Mouse (Mus musculus): ENCODE measurements around the gene Rac3. TPM values are rescaled to one million over a fixed set of nuclear protein-coding genes. Genes with fewer than 3 reads are reported as not detected.
"Not testable (repeated sequence)": the region's sequence is repeated elsewhere in the genome, so short reads cannot be mapped to it uniquely, and the experiment has no call there.

Gene Rac3
- polyA plus RNA-seq, 1 experiment = 1.9 TPM

GRCm38 (mm10) chr11:120731395-120731794 lies 10.1 kb downstream of the Rac3 start:
- peak overlapping the region; percentile 44 for H3K27ac ChIP-seq (replicated peaks; ENCODE audit: low read depth, low read length)
- H3K4me1 ChIP-seq (ENCODE audit: control insufficient read depth, insufficient read depth, insufficient read length, low read length) = peaks cover 16% of the 10 kb centered on the region
- peak overlapping the region; percentile 34 for H3K4me3 ChIP-seq (ENCODE audit: insufficient read depth, low read depth, low read length)

- Histone ChIP-seq H3K27ac (replicated peaks; ENCODE audit: low read depth, low read length) (peak within 1 kb of the TSS; percentile 44), H3K4me3 (ENCODE audit: insufficient read depth, low read depth, low read length) (peak within 1 kb of the TSS; percentile 34), H3K4me1 (ENCODE audit: control insufficient read depth, insufficient read depth, insufficient read length, low read length) (peaks cover 16% of the 10 kb centered on the region)
Observed at GRCm38 (mm10) chr11:120731858-120732680, 10.8 kb downstream of the Rac3 start, which contains the start of gene Cbr2. Gene Cbr2 (minus strand): TSS chr11:120732114.

DNA sequence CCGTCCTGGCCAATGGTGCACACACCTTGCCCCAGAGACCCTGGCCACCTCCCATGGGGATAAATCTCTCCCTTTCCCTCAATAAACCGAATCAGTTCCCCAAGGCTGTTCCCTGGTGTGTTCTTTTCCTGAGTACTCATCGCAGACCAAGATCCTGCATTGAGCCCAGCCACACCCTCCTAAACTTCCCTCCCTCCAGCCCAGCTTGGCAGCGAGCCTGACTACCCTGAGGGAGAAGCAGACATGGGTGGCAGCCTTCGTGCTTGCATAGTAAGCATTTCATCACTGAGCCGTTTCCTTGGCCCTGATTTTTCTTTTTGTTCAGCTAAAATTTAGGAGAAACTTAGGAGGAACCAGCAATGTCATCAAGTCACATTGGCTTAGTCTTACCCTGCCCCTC lies 12.3 kb downstream of the Rac3 start:
- Histone ChIP-seq H3K4me1 (ENCODE audit: control insufficient read depth, insufficient read depth, insufficient read length, low read length) (peaks cover 16% of the 10 kb centered on the region), H3K4me3 (ENCODE audit: insufficient read depth, low read depth, low read length) (no peak overlapping the region), H3K27ac (replicated peaks; ENCODE audit: low read depth, low read length) (no peak overlapping the region)

DNA sequence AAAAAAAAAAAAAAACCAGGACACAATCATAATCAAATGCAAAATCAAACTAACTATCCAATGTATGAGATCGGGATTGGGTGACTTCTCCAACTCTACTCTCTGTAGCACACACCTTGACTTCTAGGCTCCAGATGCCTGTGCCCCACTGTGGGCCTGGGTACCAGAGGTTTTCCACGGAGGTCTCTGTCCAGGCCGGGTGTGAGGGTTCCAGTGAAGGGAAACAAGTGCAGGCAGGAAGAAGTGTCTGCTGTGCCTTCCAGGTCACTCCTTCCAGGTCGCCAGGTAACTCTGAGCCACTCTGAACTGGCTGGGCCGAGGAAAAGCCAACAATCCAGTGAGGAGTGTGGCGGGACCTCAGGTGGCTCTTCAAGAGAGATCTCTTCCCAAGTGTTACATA lies 15.2 kb downstream of the Rac3 start:
- Histone ChIP-seq H3K4me1 (ENCODE audit: control insufficient read depth, insufficient read depth, insufficient read length, low read length) (peaks cover 12% of the 10 kb centered on the region), H3K4me3 (ENCODE audit: insufficient read depth, low read depth, low read length) (no peak overlapping the region), H3K27ac (replicated peaks; ENCODE audit: low read depth, low read length) (no peak overlapping the region)

GRCm38 (mm10) chr11:120740981-120741380 lies 19.7 kb downstream of the Rac3 start:
- Histone ChIP-seq H3K4me1 (ENCODE audit: control insufficient read depth, insufficient read depth, insufficient read length, low read length) (no peaks in the 10 kb centered on the region), H3K27ac (replicated peaks; ENCODE audit: low read depth, low read length) (no peak overlapping the region), H3K4me3 (ENCODE audit: insufficient read depth, low read depth, low read length) (no peak overlapping the region)

DNA sequence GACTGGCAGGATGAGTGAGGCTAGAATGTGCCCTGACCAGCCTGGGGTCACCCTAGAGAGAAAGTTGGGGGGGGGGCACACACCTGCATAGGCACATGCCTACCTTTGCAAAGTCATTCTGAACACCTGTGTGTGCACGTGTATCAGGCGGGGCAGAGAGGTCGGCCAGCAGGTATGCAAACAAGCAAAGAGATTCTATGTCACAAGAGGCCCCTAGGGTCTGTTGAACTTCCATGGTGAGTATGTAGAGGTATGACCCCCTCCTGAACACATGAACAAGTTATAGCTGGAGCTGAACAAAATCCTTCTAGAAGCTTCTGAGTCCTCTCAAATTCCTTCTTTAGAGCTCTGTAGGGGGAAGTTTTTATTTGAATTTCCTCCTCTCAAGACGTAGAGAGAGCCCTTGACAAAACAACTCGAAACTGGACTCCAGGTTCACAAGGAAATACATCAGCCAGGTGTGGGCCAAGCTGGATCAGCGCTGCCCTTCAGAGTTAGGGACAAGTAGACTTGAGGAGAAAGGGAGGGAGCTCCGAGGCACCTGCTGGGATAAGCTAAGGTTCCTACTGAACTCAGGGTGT lies 22.9 kb downstream of the Rac3 start:
- Histone ChIP-seq H3K4me1 (ENCODE audit: control insufficient read depth, insufficient read depth, insufficient read length, low read length) (peaks cover 5% of the 10 kb centered on the region; the same call in 1 of the 2 replicates), H3K4me3 (ENCODE audit: insufficient read depth, low read depth, low read length) (no peak overlapping the region), H3K27ac (replicated peaks; ENCODE audit: low read depth, low read length) (no peak overlapping the region)

DNA sequence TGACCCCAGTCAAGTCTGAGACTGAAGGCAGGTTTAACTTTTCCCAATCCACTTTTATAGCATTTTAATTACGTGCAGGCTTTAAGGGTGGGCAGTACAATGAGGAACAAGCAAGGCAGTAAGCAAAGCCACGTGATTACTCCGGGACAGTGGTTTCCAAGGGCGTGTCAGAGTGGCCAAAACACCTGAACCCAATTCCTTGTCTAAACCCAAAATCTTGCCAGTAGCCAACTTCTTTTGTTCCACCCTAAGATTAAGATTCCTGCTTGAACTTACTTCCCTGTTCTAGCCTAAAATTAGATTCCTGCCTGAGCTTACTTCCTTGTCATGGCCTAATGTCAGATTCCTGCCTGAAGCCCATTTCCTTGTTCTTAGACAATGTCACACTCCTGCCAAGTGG lies 26.7 kb downstream of the Rac3 start:
- H3K4me3 ChIP-seq (ENCODE audit: insufficient read depth, low read depth, low read length) = no peak overlapping the region
- H3K4me1 ChIP-seq (ENCODE audit: control insufficient read depth, insufficient read depth, insufficient read length, low read length) = peaks cover 5% of the 10 kb centered on the region; the same call in 1 of the 2 replicates
- H3K27ac ChIP-seq (replicated peaks; ENCODE audit: low read depth, low read length) = peak overlapping the region; percentile 82

- Histone ChIP-seq H3K4me3 (ENCODE audit: insufficient read depth, low read depth, low read length) (no peak overlapping the region), H3K27ac (replicated peaks; ENCODE audit: low read depth, low read length) (no peak overlapping the region), H3K4me1 (ENCODE audit: control insufficient read depth, insufficient read depth, insufficient read length, low read length) (peaks cover 5% of the 10 kb centered on the region; the same call in 1 of the 2 replicates)
Observed at GRCm38 (mm10) chr11:120749430-120749829, 28.2 kb downstream of the Rac3 start.

DNA sequence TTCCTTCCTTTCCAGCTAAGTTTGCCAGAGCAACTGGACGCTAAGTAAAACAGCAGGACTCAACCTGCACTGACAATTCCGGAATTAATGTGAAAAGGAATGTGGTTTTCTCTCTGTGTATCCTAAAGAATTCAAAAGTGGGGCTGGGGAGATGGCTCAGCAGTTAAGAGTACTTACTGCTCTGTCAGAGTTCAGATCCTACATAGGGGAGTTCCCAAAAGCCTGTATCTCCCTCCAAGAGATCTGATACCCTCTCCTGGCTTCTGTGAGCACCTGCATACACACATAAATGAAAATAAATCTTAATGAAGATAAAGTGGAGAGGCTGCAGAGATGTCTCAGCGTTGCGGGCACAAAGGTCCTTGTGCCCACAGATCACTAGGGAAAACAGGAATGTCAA lies 30.3 kb downstream of the Rac3 start:
- H3K27ac ChIP-seq (replicated peaks; ENCODE audit: low read depth, low read length) = no peak overlapping the region
- H3K4me1 ChIP-seq (ENCODE audit: control insufficient read depth, insufficient read depth, insufficient read length, low read length) = peaks cover 5% of the 10 kb centered on the region; the same call in 1 of the 2 replicates
- no peak overlapping the region for H3K4me3 ChIP-seq (ENCODE audit: insufficient read depth, low read depth, low read length)

DNA sequence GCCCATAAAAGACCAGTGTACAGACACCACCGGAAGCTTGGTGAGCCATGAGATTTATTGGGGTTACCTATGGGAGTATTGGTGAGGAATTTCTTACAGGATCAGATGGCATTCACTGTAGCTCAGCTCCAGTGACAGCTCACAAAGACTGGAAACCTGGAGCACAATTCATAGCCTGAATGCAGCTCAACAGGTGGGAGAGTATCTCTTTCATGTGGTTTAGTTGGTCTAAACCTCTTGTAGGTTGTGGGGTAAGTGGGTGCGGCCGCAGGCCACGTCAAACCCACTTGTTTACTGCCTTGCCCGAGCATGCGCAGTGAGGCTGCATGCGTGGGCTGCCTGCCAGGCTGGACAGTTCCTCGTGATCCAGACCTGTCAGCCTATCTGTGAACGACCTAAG lies 39.0 kb downstream of the Rac3 start:
- Histone ChIP-seq H3K4me1 (ENCODE audit: control insufficient read depth, insufficient read depth, insufficient read length, low read length) (no peaks in the 10 kb centered on the region), H3K27ac (replicated peaks; ENCODE audit: low read depth, low read length) (no peak overlapping the region), H3K4me3 (ENCODE audit: insufficient read depth, low read depth, low read length) (no peak overlapping the region)

DNA sequence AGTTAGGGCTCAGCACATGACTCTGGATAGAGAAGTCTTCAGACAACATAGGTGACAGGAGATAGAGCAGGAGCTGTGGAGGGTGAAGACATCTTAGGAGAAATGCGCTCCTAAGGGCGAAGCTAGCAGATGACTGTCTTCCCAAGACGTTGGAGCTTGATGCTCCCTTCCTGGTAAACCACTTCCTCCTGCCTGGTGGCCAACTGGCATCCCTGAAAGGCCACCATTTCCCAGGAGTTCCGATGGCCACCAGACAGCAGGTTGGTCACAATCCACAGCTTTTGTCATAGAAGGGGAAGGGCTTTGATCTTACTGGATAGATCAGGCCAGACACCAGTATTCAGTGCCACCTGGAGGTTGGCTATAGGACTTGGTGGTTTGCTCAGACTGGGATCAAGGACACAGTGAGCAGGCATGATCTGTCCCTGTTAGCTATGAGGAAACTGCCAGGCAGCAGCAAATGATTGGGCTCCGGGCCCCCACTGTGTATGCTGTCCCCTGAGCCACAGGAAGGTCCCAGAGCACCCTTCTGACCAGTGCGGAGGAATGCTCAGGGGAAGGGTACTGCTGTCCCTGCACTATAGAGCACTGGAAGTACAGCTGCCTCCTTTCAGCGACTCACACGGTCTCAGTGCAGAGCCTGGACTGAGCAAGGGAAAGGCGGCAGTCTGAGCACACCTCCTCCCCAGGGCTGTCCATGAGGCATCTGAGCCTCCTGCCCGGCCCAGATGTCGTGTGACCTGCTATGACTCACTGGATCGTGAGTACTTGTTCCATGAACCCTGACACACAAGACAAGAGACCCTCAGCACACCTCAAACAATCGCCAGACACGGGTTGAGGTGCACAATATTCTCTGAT lies 40.8 kb downstream of the Rac3 start:
- H3K27ac ChIP-seq (replicated peaks; ENCODE audit: low read depth, low read length) = no peak overlapping the region
- H3K4me3 ChIP-seq (ENCODE audit: insufficient read depth, low read depth, low read length) = no peak overlapping the region
- H3K4me1 ChIP-seq (ENCODE audit: control insufficient read depth, insufficient read depth, insufficient read length, low read length) = no peaks in the 10 kb centered on the region

DNA sequence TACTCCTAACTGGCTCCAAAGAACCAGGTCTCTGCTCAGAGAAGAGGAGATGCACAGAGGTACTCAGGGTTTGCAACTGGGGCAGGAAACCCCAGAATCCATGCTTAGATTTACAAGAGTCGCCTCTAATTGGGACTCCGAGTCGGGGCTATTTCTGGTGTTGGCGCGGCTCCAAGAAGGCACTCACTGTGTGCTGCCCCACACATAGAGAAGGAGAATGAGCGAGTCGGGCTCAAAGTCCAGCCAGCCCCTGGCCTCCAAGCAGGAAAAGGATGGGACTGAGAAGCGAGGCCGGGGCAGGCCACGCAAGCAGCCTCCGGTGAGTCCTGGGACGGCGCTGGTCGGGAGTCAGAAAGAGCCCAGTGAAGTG lies 41.4 kb downstream of the Rac3 start, which contains the start of gene Hmga1b:
TSS of gene Hmga1b (plus strand) at position 123 of the 370 bp plus-strand sequence.
- not testable (repeated sequence) for H3K4me1 ChIP-seq (ENCODE audit: control insufficient read depth, insufficient read depth, insufficient read length, low read length); H3K4me3 ChIP-seq (ENCODE audit: insufficient read depth, low read depth, low read length); H3K27ac ChIP-seq (replicated peaks; ENCODE audit: low read depth, low read length)

DNA sequence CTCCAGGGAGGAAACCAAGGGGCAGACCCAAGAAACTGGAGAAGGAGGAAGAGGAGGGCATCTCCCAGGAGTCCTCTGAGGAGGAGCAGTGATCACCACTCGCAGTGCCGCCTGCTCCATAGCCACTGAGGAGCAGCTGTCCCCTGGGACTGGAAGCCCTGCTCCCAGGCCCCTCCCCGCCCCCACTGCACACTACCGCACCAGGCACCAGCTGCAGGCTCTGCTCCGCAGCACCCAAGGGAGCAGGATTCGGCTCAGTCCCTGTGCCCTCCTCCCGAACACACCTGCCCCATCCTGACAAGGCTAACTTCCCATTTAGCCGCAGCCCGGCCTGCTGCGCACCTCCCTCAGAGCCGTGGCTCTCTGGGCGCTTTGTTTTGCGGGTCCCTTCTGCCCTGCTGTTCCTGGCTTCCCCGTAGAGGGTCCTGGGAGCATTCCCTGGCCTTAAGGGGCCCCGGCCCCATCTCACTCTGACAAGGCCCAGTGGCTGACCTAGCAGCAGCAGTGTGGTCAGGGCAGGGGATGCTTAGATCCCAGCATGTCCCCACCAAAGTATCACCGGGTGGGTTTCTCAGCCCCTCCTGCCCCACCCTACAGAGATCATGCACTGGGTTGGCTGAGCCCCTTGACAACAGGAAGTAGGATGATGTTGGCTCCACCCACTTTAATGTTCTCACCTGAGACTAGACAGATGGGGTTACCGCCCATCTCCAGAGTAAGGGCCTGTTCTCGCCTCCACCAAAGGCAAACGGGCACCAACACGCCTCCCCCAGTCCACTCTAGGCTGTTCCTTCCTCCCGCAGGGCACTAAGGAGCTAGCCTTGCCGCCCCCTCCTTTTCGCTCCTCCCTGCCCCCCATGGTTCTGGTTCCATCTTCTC lies 42.1 kb downstream of the Rac3 start:
- not testable (repeated sequence) for H3K4me3 ChIP-seq (ENCODE audit: insufficient read depth, low read depth, low read length); H3K4me1 ChIP-seq (ENCODE audit: control insufficient read depth, insufficient read depth, insufficient read length, low read length); H3K27ac ChIP-seq (replicated peaks; ENCODE audit: low read depth, low read length)

- not testable (repeated sequence) for H3K27ac ChIP-seq (replicated peaks; ENCODE audit: low read depth, low read length); H3K4me1 ChIP-seq (ENCODE audit: control insufficient read depth, insufficient read depth, insufficient read length, low read length); H3K4me3 ChIP-seq (ENCODE audit: insufficient read depth, low read depth, low read length)
Observed at GRCm38 (mm10) chr11:120767023-120767422, 45.8 kb downstream of the Rac3 start.

Measured in brown adipose tissue, adult 24 weeks (tissue).